Mouse (Mus musculus) thymus, adult 2 months (tissue): Measurements from ENCODE around the gene Gm10024.

Experiments used
- CTCF ChIP-seq: fragments of 200-500 bp; IDR thresholded peaks from 2 replicates; pipeline ENCODE4 v1.5.1; 2012; ENCODE audit warnings: mild to moderate bottlenecking, control low read depth, low read length, moderate library complexity, borderline replicate concordance; ENCODE audit not compliant: control insufficient read depth, poor library complexity, insufficient read depth; ENCODE audit errors: extremely low read depth
- POLR2A ChIP-seq: fragments of 200-500 bp; IDR thresholded peaks from 2 replicates; pipeline ENCODE4 v1.6.1; 2012; ENCODE audit warnings: mild to moderate bottlenecking, low read length, control low read depth, moderate library complexity; ENCODE audit not compliant: control insufficient read depth, poor library complexity, insufficient read depth; ENCODE audit errors: extremely low read depth

- TF ChIP-seq CTCF (no peak), POLR2A (no peak)
Measured at GRCm38 (mm10) chr10:77709831-77710230, 1.4 kb upstream of the Gm10024 start.
